Mouse (Mus musculus) regulatory T cell (primary cell): Measurements from ENCODE around the gene Col7a1.

Source experiments
- in situ Hi-C: fragments of 300-600 bp; cut with MboI, MseI; formaldehyde crosslinking; loops from one replicate; pipeline ENCODE4 v1.15.1; 2025; ENCODE audit warnings: high pct_unique_total_duplicates

The Col7a1 gene

DNA sequence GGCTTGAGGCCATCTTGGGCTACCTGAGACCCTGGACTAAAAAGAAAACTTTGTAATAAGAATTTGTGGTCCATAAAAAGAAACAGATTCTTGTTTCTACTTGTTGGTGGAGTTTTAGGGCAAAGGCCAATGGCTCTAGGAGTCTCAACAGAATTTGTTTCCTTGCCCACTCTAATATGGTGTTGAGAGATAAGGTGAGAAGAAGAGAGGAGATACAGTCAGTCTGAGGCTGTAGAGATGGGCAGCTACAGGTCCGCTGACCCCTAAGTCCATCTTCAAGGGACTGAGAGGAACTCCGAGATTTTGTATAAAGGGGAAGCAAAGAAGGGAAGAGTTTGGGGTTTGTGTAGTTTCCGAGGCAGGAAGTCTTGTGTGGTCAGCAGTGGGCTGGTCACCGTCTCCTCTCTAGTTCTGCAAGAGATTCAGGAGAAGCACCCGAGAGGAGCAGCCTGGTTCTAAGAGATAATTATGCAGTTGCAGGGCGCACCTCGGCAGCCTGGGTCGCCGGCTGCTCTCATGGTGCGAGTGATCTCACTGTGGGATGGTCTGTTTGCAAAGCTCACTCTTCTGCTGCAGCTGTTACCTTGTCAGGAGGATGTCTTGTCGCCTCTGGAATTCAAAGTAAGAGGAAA, 63.7 kb downstream of the Col7a1 start:
- in situ Hi-C loops = no loop called here

- in situ Hi-C loops = no loop called here
These were observed 68.0 kb downstream of the Col7a1 start for GRCm38 (mm10) chr9:109021428-109021827.

DNA sequence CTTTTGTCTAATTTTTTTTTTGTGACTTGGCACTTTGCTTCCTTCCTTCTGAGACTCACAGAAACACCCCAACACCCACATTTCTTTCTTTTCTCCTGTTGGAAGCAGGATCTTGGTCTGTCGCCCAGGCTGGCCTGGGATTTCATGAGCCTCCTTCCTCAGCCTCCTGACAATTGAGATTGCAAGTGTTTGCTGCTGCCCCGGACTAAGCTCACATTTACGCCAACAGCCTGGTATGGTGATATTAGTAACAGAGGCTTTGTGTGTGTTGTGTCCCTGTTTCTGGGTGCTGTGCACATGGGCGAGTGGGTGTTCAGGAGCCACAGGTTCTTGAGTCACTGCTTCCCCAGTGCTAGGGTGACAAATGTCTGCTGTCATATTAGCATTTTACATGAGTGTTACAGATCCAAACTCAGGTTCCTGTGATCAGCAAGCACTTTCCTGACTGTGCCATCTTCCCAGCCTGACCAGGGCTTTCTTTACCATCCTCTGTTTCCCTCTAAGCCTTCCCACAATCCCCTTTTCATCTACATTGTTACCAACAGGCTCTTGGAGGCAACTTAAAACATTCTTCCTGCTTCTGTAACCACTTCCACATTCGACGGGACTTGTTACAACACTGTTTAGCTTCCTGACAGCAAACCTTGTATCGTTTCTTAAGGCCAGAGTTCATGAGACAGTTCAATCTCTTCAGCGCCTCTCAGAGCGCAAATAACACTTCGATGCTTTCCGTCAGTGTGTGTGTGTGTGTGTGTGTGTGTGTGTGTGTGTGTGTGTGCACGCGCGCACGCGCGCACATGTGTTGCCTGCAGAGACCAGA, 69.7 kb downstream of the Col7a1 start:
- in situ Hi-C loops = no loop called here

DNA sequence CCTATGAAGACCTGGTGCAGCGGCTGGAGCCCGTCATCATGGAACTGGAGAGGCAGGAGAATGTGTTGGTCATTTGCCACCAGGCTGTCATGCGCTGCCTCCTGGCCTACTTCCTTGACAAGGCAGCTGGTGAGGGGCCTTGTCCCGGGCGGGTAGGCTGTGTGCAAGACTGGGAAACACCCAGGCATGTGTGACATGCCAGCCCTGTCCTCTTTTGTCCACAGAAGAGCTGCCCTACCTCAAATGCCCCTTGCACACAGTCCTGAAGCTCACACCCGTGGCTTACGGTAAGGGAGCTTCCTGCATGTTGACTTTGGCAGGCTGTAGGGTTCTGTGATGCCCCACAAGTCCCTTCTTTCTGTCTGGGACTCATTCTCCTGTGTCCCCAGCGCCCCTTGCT, 74.1 kb downstream of the Col7a1 start:
- in situ Hi-C loops = no loop called here

DNA sequence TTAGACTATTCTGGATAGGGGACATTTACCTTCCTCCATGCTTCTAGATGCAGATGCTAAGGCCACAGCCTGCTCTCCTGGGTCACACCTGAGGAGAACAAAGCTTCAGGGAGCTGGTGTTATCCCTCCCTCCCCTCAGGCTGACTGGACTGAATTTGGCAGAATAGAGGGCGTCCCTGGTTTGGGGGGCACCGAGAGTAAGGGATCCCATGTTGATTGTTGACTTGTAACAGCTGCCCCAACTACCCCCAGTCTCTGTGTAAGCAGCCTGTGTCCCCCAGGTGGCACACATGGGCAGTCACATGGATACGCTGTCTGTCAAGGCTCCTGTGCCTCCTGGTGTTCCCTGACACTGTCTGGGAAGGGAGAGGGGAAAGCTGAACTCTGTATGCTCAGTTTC, 75.0 kb downstream of the Col7a1 start:
- in situ Hi-C loops = no loop called here

DNA sequence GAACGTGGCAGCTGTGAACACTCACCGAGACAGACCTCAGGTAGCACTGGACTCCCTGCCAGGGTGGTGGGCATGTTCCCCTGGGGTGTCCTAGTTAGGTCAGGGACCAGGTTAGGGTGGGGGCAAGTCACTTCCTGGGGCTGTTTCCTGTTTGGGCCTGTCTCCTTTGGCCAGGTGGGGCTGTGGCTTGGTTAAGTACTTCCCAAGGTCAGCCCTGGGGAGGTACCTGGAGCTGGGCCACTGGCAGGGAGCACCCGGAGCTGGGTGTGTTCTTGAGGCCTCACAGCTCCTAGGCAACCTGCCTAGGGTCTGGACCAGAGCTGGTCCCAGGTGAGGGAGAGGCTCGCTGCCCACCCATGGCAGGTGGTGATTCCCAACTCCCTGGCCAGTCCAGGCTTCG, 75.5 kb downstream of the Col7a1 start:
- in situ Hi-C loops = no loop called here

DNA sequence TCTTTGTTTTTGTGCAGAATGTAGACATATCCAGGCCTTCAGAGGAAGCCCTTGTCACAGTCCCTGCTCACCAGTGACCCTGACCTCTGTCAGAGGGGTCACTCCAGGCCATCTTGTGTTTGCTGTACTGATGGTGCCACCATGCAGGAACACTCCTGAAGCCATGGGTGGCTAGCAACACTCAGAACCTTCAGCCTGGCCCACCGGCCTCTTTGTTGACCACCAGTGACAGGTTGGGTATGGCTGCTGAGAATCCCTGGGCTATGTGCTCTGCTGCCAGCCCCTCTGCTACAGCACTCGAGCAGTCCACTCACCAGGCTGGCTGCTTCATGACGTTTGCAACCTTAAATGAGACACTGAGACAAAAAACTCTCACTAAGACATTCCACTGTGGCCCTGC, 76.9 kb downstream of the Col7a1 start:
- in situ Hi-C loops = no loop called here

DNA sequence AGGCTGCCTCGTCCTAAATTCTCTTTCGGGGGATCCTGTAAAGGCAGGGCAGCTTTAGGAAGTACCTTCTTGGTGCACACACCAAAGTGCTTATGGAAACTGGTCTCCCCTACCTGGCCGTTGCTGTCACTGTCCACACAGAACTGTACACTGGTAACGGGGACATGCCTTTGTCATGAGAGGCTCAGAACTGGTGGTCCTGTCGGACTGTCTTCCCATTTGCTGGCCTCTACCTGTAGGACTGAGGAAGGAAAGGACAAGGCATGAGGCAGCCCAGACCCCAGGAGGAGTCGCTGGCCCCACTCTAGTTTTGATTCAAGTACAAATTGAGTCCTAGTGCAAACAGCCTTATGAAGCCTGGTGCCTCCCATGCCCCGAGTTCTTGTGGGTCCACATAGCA, 77.6 kb downstream of the Col7a1 start:
- in situ Hi-C loops = no loop called here

GRCm38 (mm10) chr9:109031686-109032085, 78.3 kb downstream of the Col7a1 start:
- in situ Hi-C loops = no loop called here

DNA sequence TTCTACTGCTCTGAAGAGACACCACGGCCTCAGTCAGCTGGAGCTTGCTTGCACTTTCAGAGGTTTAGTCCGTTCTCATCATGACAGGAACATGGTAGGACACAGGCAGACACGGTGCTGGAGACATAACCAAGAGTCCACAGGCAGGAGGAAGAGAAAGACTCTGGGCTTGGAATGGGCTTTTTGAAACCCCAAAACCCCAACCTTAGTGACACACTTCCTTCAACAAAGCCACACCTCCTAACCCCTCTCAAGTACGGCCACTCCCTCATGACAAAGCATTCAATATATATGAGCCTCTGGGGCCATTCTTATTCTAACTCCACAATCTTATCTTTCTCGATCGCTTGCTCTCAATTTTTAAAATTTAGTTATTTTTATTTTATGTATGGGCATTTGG, 79.0 kb downstream of the Col7a1 start:
- in situ Hi-C loops = no loop called here
